Mouse (Mus musculus) midbrain, embryonic 14.5 days (tissue): ENCODE results near the gene Inhbb. TPM values are rescaled to one million over a fixed set of nuclear protein-coding genes. Genes with fewer than 3 reads are reported as not detected.

Experiments
- ATAC-seq: fragments of 200-750 bp; cut with Nextera tagmentation; 2 replicates; pipeline ENCODE4 v1.8.0; 2017; ENCODE audit warnings: moderate number of reproducible peaks, moderate library complexity; ENCODE audit not compliant: low FRiP score, low TSS enrichment
- DNase-seq: peaks from one replicate; pipeline ENCODE4 v3.0.0-alpha.2; 2015
- H3K27ac ChIP-seq: fragments of 300-500 bp; sonication (generic); replicated peaks from 2 replicates; pipeline ENCODE4 v1.5.1; 2014; ENCODE audit warnings: mild to moderate bottlenecking, low read depth, low read length, moderate library complexity
- H3K27me3 ChIP-seq: fragments of 300-500 bp; sonication (generic); 2 replicates; pipeline ENCODE4 v1.6.1; 2014; ENCODE audit warnings: low read length, control low read depth, mixed read lengths; ENCODE audit not compliant: control insufficient read depth, insufficient read depth
- H3K36me3 ChIP-seq: fragments of 300-500 bp; sonication (generic); 2 replicates; pipeline ENCODE4 v1.6.1; 2014; ENCODE audit warnings: low read length, control low read depth; ENCODE audit not compliant: control insufficient read depth, insufficient read depth
- H3K4me1 ChIP-seq: fragments of 300-500 bp; sonication (generic); 2 replicates; pipeline ENCODE4 v1.6.1; 2014; ENCODE audit warnings: mild to moderate bottlenecking, antibody characterized with exemption, low read length, control low read depth; ENCODE audit not compliant: control insufficient read depth, insufficient read depth
- H3K4me2 ChIP-seq: fragments of 300-500 bp; sonication (generic); 2 replicates; pipeline ENCODE4 v1.6.1; 2014; ENCODE audit warnings: mild to moderate bottlenecking, low read length, moderate library complexity
- H3K4me3 ChIP-seq: fragments of 300-500 bp; sonication (generic); replicated peaks from 2 replicates; pipeline ENCODE4 v1.5.1; 2014; ENCODE audit warnings: low read depth, low read length
- H3K9ac ChIP-seq: fragments of 300-500 bp; sonication (generic); replicated peaks from 2 replicates; pipeline ENCODE4 v1.6.1; 2014; ENCODE audit warnings: mild to moderate bottlenecking, low read length, moderate library complexity
- H3K9me3 ChIP-seq: fragments of 300-500 bp; sonication (generic); 2 replicates; pipeline ENCODE4 v1.6.1; 2016; ENCODE audit warnings: low read length, control low read depth, mixed read lengths; ENCODE audit not compliant: control insufficient read depth
- WGBS: fragments of 180-500 bp; shearing (Covaris S2); extraction: QIAGEN DNeasy Blood & Tissue Kit; methylation state at CpG from one replicate; pipeline ENCODE4 v1.1.7; 2014; 5-methylcytosine and 5-hydroxymethylcytosine counted together
- polyA plus RNA-seq: library from polyadenylated mRNA; unstranded; fragments of >200 nt; fragmentation: Nextera tagmentation; extraction: Ambion mirVana; gene quantifications from 2 replicates; pipeline ENCODE4 v1.2.1, GENCODE M21; 2014

Gene Inhbb
- polyA plus RNA-seq, 1 experiment from 2014 or later, result 1.9 TPM

DNA sequence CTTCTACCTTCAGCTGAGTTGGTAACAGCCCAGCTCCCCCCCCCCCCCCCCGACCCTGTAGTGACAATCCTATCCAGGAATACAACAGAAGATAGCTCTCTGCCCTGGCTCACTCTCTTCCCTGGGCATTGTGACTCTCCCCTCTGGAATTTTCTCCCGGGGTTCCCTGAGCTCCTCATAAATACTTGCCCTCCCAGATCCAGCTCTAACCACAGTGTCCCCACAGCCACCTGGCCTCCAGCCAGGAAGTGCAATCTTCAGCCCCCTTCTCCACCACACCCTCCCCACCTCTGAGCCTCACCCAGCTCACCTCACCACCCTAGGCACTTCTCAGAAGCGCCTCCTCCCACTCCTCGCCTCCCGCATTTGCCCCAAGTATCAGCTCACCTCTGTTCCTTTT is 46.7 kb downstream of the Inhbb start:
- Histone ChIP-seq H3K27ac (no peak overlapping the region), H3K9ac (no peak overlapping the region), H3K36me3 (no peaks in the 10 kb centered on the region), H3K4me2 (no peak overlapping the region), H3K4me3 (no peak overlapping the region), H3K9me3 (no peaks in the 10 kb centered on the region), H3K4me1 (no peaks in the 10 kb centered on the region), H3K27me3 (no peaks in the 10 kb centered on the region)
- ATAC-seq, result no peak
- 68% methylated on average over 5 of the region's 5 CpGs for WGBS
- no peak for DNase-seq

DNA sequence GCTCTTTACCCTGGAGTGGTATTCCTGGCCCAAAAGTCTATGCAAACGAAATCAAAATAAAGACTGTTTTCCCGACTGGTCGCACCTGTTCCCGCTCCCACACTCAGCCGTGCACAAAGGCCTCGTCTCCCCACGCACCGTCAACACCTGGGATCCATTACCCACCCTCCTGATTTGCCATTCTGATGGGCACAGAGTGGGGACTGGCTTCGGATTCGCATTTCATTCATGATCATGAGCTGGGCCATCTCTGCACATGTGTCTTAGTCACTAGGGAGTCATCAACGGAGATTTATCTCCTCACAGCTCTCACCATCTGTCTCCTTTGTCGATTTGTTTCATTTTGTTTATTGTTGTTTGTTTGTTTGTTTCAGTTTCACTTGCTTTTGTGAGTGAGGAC is 54.5 kb downstream of the Inhbb start:
- no peaks in the 10 kb centered on the region for H3K36me3 ChIP-seq
- DNase-seq, result no peak
- no peak for ATAC-seq
- H3K4me1 ChIP-seq, result no peaks in the 10 kb centered on the region
- H3K27me3 ChIP-seq, result no peaks in the 10 kb centered on the region
- WGBS, result 70% methylated on average over 12 of the region's 12 CpGs
- no peak overlapping the region for H3K4me3 ChIP-seq
- H3K9me3 ChIP-seq, result no peaks in the 10 kb centered on the region
- no peak overlapping the region for H3K9ac ChIP-seq
- H3K27ac ChIP-seq, result no peak overlapping the region
- H3K4me2 ChIP-seq, result no peak overlapping the region

DNA sequence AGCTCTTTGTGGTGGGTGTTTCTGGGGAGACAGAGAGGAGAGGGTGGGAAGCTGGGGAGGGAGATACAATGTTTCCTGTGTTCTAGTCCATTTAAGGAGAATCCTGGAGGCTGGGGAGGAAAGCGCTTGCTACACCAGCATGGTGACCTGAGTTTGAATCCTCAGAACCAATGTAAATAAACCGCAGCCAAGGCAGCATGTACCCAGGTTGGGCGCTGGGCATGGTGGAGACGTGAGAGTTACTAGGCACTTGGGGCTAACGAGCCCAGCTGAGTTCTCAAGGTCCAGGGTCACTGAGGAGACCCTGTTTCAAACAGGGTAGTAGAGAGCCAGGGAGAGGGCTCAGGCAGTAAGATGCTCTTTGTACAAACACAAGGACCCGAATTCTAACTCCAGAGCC is 55.7 kb downstream of the Inhbb start:
- no peak for ATAC-seq

More for the DNA sequence above, 55.7 kb downstream of the Inhbb start:
- no peak overlapping the region for H3K4me2 ChIP-seq
- H3K36me3 ChIP-seq, result no peaks in the 10 kb centered on the region
- 77% methylated on average over 6 of the region's 6 CpGs for WGBS
- no peak overlapping the region for H3K4me3 ChIP-seq
- no peak overlapping the region for H3K9ac ChIP-seq
- no peak for DNase-seq
- no peaks in the 10 kb centered on the region for H3K27me3 ChIP-seq
- no peaks in the 10 kb centered on the region for H3K4me1 ChIP-seq
- H3K9me3 ChIP-seq, result no peaks in the 10 kb centered on the region
- no peak overlapping the region for H3K27ac ChIP-seq

Other genes starting within 250 kb of the Inhbb start
- gene Ralb, start 82.5 kb upstream of the Inhbb start, polyA plus RNA-seq, result 35.3 and 49.6 TPM in 2 replicates
- gene Tmem185b, start 103.9 kb upstream of the Inhbb start, polyA plus RNA-seq, result 15.7 and 19.8 TPM in 2 replicates
- gene Epb41l5, start 226.8 kb upstream of the Inhbb start, polyA plus RNA-seq, result 16.7 and 23.5 TPM in 2 replicates